Mouse (Mus musculus) brain, embryonic 14.5 days (tissue): ENCODE measurements around the gene Tgm5.

Experiments used
- CTCF ChIP-seq: fragments of 200-500 bp; IDR thresholded peaks from 2 replicates; pipeline ENCODE4 v1.5.1; 2012; ENCODE audit warnings: inconsistent platforms, mild to moderate bottlenecking, moderate library complexity, borderline replicate concordance; ENCODE audit not compliant: insufficient read depth, insufficient read length; ENCODE audit errors: extremely low read depth
- POLR2A ChIP-seq: fragments of 200-500 bp; IDR thresholded peaks from 2 replicates; pipeline ENCODE4 v1.6.1; 2012; ENCODE audit warnings: mild to moderate bottlenecking, inconsistent platforms, borderline replicate concordance; ENCODE audit not compliant: poor library complexity, insufficient read depth, insufficient read length, severe bottlenecking; ENCODE audit errors: extremely low read depth

DNA sequence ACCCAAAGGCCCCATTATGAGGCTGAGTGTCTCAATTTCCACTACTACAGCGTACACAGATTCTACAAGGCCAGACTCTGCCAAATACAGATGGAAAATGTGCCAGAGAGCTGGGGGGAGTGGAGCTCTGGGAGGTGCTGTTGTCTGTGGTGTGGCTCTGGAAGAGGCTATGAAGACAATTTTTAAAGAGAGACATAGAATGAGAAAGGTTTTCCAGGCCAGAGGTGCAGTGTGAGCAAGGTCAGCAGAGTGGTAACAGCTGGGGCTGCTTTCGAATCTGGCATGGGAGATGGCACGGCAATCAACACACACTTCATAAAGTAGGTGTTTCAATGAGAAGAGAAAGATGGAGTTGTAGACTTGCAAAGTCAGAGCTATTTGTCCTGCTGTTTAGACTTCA is 33.6 kb upstream of the Tgm5 start:
- TF ChIP-seq CTCF (no peak), POLR2A (no peak)
